ENCODE assay signal across 15 mouse cellular contexts in the genomic region with DNA sequence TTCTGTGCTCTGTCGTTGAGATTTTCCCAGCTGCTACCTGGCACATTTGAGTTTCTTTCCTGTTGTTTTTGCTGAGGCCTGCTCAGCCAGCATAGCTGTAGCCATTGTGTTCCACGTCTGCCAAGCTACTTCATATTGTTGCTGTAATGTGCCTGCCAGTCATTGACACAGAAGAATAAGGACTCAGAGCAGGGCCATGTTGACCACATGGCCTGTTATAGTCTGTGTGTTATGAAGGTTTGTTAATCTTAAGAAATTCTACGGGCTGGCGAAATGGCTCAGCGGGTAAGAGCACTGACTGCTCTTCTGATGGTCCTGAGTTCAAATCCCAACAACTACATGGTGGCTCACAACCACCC. TPM values are rescaled to one million over a fixed set of nuclear protein-coding genes. Genes with fewer than 3 reads are reported as not detected.
A peak's percentile ranks its signal among the peaks of the same experiment; 100 is the strongest.
DNase-seq lines count a peak whose midpoint lies in the region; ATAC-seq and TF ChIP-seq lines count a peak whose summit lies in the region.
"Had no signal": no experiment of that assay in that cellular context is flagged by ENCODE, and none has a peak within 500 bp of the region (broad histone marks: within the 10 kb centered on the region; RNA-seq: fewer than 3 reads in every experiment).

No protein-coding gene starts in this region.

- H3K9ac ChIP-seq in heart, embryonic 12.5 days = no peak overlapping the region
- H3K9ac ChIP-seq in hindbrain, embryonic 14.5 days = no peak overlapping the region
- no peak overlapping the region for H3K9ac ChIP-seq in stomach, embryonic 14.5 days (replicated peaks; ENCODE audit: low read depth, low read length)

- ATAC-seq in heart, embryonic 12.5 days (ENCODE audit: insufficient number of reproducible peaks, low FRiP score) = no peak
- peak; percentile 21; the same call in 1 of the 2 replicates for ATAC-seq in hindbrain, embryonic 14.5 days (ENCODE audit: low FRiP score)
- no peak for ATAC-seq in stomach, embryonic 14.5 days (ENCODE audit: insufficient number of reproducible peaks, insufficient read depth, low FRiP score, low read depth)
- ATAC-seq: inflammation-experienced regulatory T-cells, adult 6 months; Patski had no signal

- no peaks in the 10 kb centered on the region for H3K9me3 ChIP-seq in heart, embryonic 12.5 days (replicated peaks)
- no peaks in the 10 kb centered on the region for H3K9me3 ChIP-seq in hindbrain, embryonic 14.5 days (ENCODE audit: control insufficient read depth, low read length)
- H3K9me3 ChIP-seq in stomach, embryonic 14.5 days (ENCODE audit: control insufficient read depth, low read depth, low read length) = no peaks in the 10 kb centered on the region

- no peak for TF ChIP-seq POLR2A in thymus, adult 2 months (IDR thresholded peaks at IDR 0.05; ENCODE audit: control insufficient read depth, extremely low read depth, insufficient read depth, low read length, poor library complexity)

- H3K4me1 ChIP-seq in heart, embryonic 12.5 days (replicated peaks) = 0 out of 2 replicates have a peak, but pooled peaks cover 5% of the 10 kb centered on the region
- peaks cover 7% of the 10 kb centered on the region; the same call in 1 of the 2 replicates for H3K4me1 ChIP-seq in hindbrain, embryonic 14.5 days (replicated peaks; ENCODE audit: control insufficient read depth, insufficient read depth, low read length)
- H3K4me1 ChIP-seq in stomach, embryonic 14.5 days (ENCODE audit: control insufficient read depth, insufficient read depth, low read length) = 0 out of 2 replicates have a peak, but pooled peaks cover 9% of the 10 kb centered on the region
- H3K4me1 ChIP-seq in thymus, adult 2 months (replicated peaks; ENCODE audit: control insufficient read depth, insufficient read depth, low read length) = no peaks in the 10 kb centered on the region

- DNase-seq in heart, postnatal 36 days = no peak
- peak; percentile 29 for DNase-seq in lung, postnatal 36 days
- no peak for DNase-seq in lung, postnatal 4 days
- DNase-seq in hindbrain, embryonic 14.5 days (ENCODE audit: low spot score) = no peak
- DNase-seq in layer of hippocampus, adult 11-12 months (ENCODE audit: low spot score) = no peak
- no peak for DNase-seq in thymus, adult 2 months
- DNase-seq: adrenal gland, postnatal 36 days; B cell, adult 2 months had no signal

- no peak overlapping the region for H3K4me2 ChIP-seq in heart, embryonic 12.5 days
- H3K4me2 ChIP-seq in hindbrain, embryonic 14.5 days (replicated peaks) = no peak overlapping the region
- no peak overlapping the region for H3K4me2 ChIP-seq in stomach, embryonic 14.5 days (replicated peaks; ENCODE audit: low read depth, low read length)

- intact Hi-C loops in heart, postnatal 36 days (cut with DNase I) = no loop called here

- WGBS in heart, embryonic 12.5 days = 59% methylated on average over 5 of the region's 5 CpGs
- 39% methylated on average over 5 of the region's 5 CpGs for WGBS in hindbrain, embryonic 14.5 days
- 61% methylated on average over 5 of the region's 5 CpGs for WGBS in stomach, embryonic 14.5 days
- WGBS in thymus, adult 2 months = 91% methylated on average over 5 of the region's 5 CpGs

- TF ChIP-seq CTCF in thymus, adult 2 months (IDR thresholded peaks at IDR 0.05; ENCODE audit: borderline replicate concordance, control insufficient read depth, extremely low read depth, insufficient read depth, low read length, poor library complexity) = no peak

- no peaks in the 10 kb centered on the region for H3K36me3 ChIP-seq in heart, embryonic 12.5 days
- H3K36me3 ChIP-seq in hindbrain, embryonic 14.5 days (replicated peaks; ENCODE audit: control insufficient read depth, insufficient read depth) = no peaks in the 10 kb centered on the region
- H3K36me3 ChIP-seq in stomach, embryonic 14.5 days (ENCODE audit: control insufficient read depth, insufficient read depth, low read length) = no peaks in the 10 kb centered on the region
- no peaks in the 10 kb centered on the region for H3K36me3 ChIP-seq in thymus, adult 2 months (ENCODE audit: control insufficient read depth, insufficient read depth, low read length)

- 0 out of 2 replicates have a peak overlapping the region, but pooled peaks have one; percentile 16 for H3K27ac ChIP-seq in heart, embryonic 12.5 days (ENCODE audit: poor library complexity, severe bottlenecking)
- H3K27ac ChIP-seq in hindbrain, embryonic 14.5 days = peak overlapping the region; percentile 68
- peak overlapping the region; percentile 39; the same call in 1 of the 2 replicates for H3K27ac ChIP-seq in stomach, embryonic 14.5 days (ENCODE audit: low read length)
- H3K27ac ChIP-seq in thymus, adult 2 months (ENCODE audit: control insufficient read depth, insufficient read depth, low read length) = no peak overlapping the region
- H3K27ac ChIP-seq: left cerebral cortex, adult 2 months had no signal

- H3K27me3 ChIP-seq in heart, embryonic 12.5 days (replicated peaks) = 0 out of 2 replicates have a peak, but pooled peaks cover 5% of the 10 kb centered on the region
- H3K27me3 ChIP-seq in hindbrain, embryonic 14.5 days (ENCODE audit: control insufficient read depth, insufficient read depth, low read length) = no peaks in the 10 kb centered on the region
- no peaks in the 10 kb centered on the region for H3K27me3 ChIP-seq in stomach, embryonic 14.5 days (ENCODE audit: control insufficient read depth, insufficient read depth, low read length)
- no peaks in the 10 kb centered on the region for H3K27me3 ChIP-seq in thymus, adult 2 months (ENCODE audit: control insufficient read depth, insufficient read depth, low read length)
- H3K27me3 ChIP-seq: Patski had no signal

- no peak overlapping the region for H3K4me3 ChIP-seq in heart, embryonic 12.5 days
- H3K4me3 ChIP-seq in hindbrain, embryonic 14.5 days (replicated peaks; ENCODE audit: low read length) = no peak overlapping the region
- H3K4me3 ChIP-seq in stomach, embryonic 14.5 days (ENCODE audit: low read depth, low read length) = no peak overlapping the region
- no peak overlapping the region for H3K4me3 ChIP-seq in thymus, adult 2 months (ENCODE audit: control insufficient read depth, insufficient read depth, low read length)
- H3K4me3 ChIP-seq: left cerebral cortex, adult 2 months had no signal

RNA-seq across cellular contexts. Expression of gene Gm17387, which starts 2.2 kb away (rescaled TPM):
- polyA plus RNA-seq in heart, embryonic 12.5 days (2016; fragmentation: Nextera tagmentation; extraction: Ambion mirVana) = not detected in 2 replicates
- not detected for total RNA-seq in heart, postnatal 36 days (2021)
- not detected in 2 replicates for polyA plus RNA-seq in hindbrain, embryonic 14.5 days (2014; fragmentation: Nextera tagmentation; extraction: Ambion mirVana)
- polyA plus RNA-seq in stomach, embryonic 14.5 days (2014; fragmentation: Nextera tagmentation; extraction: Ambion mirVana) = not detected in 2 replicates
- not detected in 2 replicates for polyA plus RNA-seq in thymus, adult 2 months (2012; rRNA removed)
- total RNA-seq: adrenal gland, postnatal 36 days; common myeloid progenitor, adult 5-6 weeks; left cerebral cortex, adult 2 months had no signal
- polyA plus RNA-seq: inflammation-experienced regulatory T-cells, adult 6 months; liver, embryonic 16.5 days; Patski had no signal

RNA-seq across cellular contexts. Expression of gene Ifitm6, which starts 9.0 kb away (rescaled TPM):
- not detected in 2 replicates for polyA plus RNA-seq in heart, embryonic 12.5 days (2016; fragmentation: Nextera tagmentation; extraction: Ambion mirVana)
- total RNA-seq in heart, postnatal 36 days (2021) = 1 to 10 TPM in 1 of 2 experiments, under 1 TPM in 1; 0.47 to 1.0 TPM
- 0.95 and 1.1 TPM in 2 replicates for polyA plus RNA-seq in hindbrain, embryonic 14.5 days (2014; fragmentation: Nextera tagmentation; extraction: Ambion mirVana)
- polyA plus RNA-seq in stomach, embryonic 14.5 days (2014; fragmentation: Nextera tagmentation; extraction: Ambion mirVana) = 2.6 TPM in 1 of 2 replicates, not detected in the other
- 4.7 and 5.9 TPM in 2 replicates for polyA plus RNA-seq in thymus, adult 2 months (2012; rRNA removed)

RNA-seq across cellular contexts. Expression of gene Ifitm3, which starts 16.1 kb away (rescaled TPM):
- polyA plus RNA-seq in heart, embryonic 12.5 days (2016; fragmentation: Nextera tagmentation; extraction: Ambion mirVana) = 41.8 and 41.9 TPM in 2 replicates
- 100 to 1,000 TPM; 113 to 167 TPM for total RNA-seq in heart, postnatal 36 days (2021)
- 28.3 and 45.1 TPM in 2 replicates for polyA plus RNA-seq in hindbrain, embryonic 14.5 days (2014; fragmentation: Nextera tagmentation; extraction: Ambion mirVana)
- 347 and 377 TPM in 2 replicates for polyA plus RNA-seq in stomach, embryonic 14.5 days (2014; fragmentation: Nextera tagmentation; extraction: Ambion mirVana)
- polyA plus RNA-seq in thymus, adult 2 months (2012; rRNA removed) = 309 and 397 TPM in 2 replicates

RNA-seq across cellular contexts. Expression of gene B4galnt4, which starts 34.2 kb away (rescaled TPM):
- 2.0 and 2.5 TPM in 2 replicates for polyA plus RNA-seq in heart, embryonic 12.5 days (2016; fragmentation: Nextera tagmentation; extraction: Ambion mirVana)
- not detected for total RNA-seq in heart, postnatal 36 days (2021)
- polyA plus RNA-seq in hindbrain, embryonic 14.5 days (2014; fragmentation: Nextera tagmentation; extraction: Ambion mirVana) = 38.4 and 41.5 TPM in 2 replicates
- 8.6 and 10.3 TPM in 2 replicates for polyA plus RNA-seq in stomach, embryonic 14.5 days (2014; fragmentation: Nextera tagmentation; extraction: Ambion mirVana)
- polyA plus RNA-seq in thymus, adult 2 months (2012; rRNA removed) = 1.4 and 1.6 TPM in 2 replicates

RNA-seq across cellular contexts. Expression of gene Pkp3, which starts 51.3 kb away (rescaled TPM):
- 0.41 and 0.50 TPM in 2 replicates for polyA plus RNA-seq in heart, embryonic 12.5 days (2016; fragmentation: Nextera tagmentation; extraction: Ambion mirVana)
- total RNA-seq in heart, postnatal 36 days (2021) = not detected
- polyA plus RNA-seq in hindbrain, embryonic 14.5 days (2014; fragmentation: Nextera tagmentation; extraction: Ambion mirVana) = not detected in 2 replicates
- 20.2 and 21.1 TPM in 2 replicates for polyA plus RNA-seq in stomach, embryonic 14.5 days (2014; fragmentation: Nextera tagmentation; extraction: Ambion mirVana)
- 46.8 and 49.9 TPM in 2 replicates for polyA plus RNA-seq in thymus, adult 2 months (2012; rRNA removed)
- total RNA-seq: left cerebral cortex, adult 2 months had no signal
